Mouse (Mus musculus): ENCODE data around the gene Hoxd9. TPM values are rescaled to one million over a fixed set of nuclear protein-coding genes. Genes with fewer than 3 reads are reported as not detected.

The Hoxd9 gene
- total RNA-seq, 2 experiments from 2014 or later, result not detected

Small RNA genes within 50 kb of the gene (microRNA-seq; reads per million reads assigned to microRNA genes)
- gene Gm44463 (not detected), gene Mir10b (52.3 reads per million, percentile 51 among the genes with 10 or more reads in this experiment)

Other genes starting within 250 kb of the Hoxd9 start
- 10 to 100 TPM; 65.3 to 68.8 TPM for gene Lnpk, start 118.3 kb upstream of the Hoxd9 start, total RNA-seq (2021)
- not detected for gene Evx2, start 38.2 kb upstream of the Hoxd9 start, total RNA-seq (2021)
- gene Hoxd13, start 29.4 kb upstream of the Hoxd9 start, total RNA-seq (2021), result not detected
- not detected for gene Hoxd12, start 22.7 kb upstream of the Hoxd9 start, total RNA-seq (2021)
- not detected for gene Hoxd11, start 18.2 kb upstream of the Hoxd9 start, total RNA-seq (2021)
- not detected for gene Hoxd10, start 5.8 kb upstream of the Hoxd9 start, total RNA-seq (2021)
- gene Hoxd8, start 6.9 kb downstream of the Hoxd9 start, total RNA-seq (2021), result not detected
- not detected for gene Hoxd3, start 14.2 kb downstream of the Hoxd9 start, total RNA-seq (2021)
- gene Hoxd4, start 14.2 kb downstream of the Hoxd9 start, total RNA-seq (2021), result not detected
- not detected for gene Gm28230, start 29.0 kb downstream of the Hoxd9 start, total RNA-seq (2021)
- under 1 TPM in 1 of 2 experiments, not detected in 1; 0.24 TPM for gene Hoxd1, start 65.3 kb downstream of the Hoxd9 start, total RNA-seq (2021)
- gene Mtx2, start 128.1 kb downstream of the Hoxd9 start, total RNA-seq (2021), result 10 to 100 TPM; 60.3 to 61.6 TPM

Data from left cerebral cortex, postnatal 10 days (tissue).